Mouse (Mus musculus) colon, adult 2 months (tissue): ENCODE data around the gene Btbd35f13. TPM values are rescaled to one million over a fixed set of nuclear protein-coding genes. Genes with fewer than 3 reads are reported as not detected.

Experiments used
- polyA plus RNA-seq: library from polyadenylated mRNA; depleted of rRNA; stranded (reverse); fragments of >200 nt; gene quantifications from 2 replicates; pipeline ENCODE4 v1.2.3, GENCODE M21; 2012; rRNA removed

Gene Btbd35f13
- polyA plus RNA-seq, result not detected in 2 replicates

DNA sequence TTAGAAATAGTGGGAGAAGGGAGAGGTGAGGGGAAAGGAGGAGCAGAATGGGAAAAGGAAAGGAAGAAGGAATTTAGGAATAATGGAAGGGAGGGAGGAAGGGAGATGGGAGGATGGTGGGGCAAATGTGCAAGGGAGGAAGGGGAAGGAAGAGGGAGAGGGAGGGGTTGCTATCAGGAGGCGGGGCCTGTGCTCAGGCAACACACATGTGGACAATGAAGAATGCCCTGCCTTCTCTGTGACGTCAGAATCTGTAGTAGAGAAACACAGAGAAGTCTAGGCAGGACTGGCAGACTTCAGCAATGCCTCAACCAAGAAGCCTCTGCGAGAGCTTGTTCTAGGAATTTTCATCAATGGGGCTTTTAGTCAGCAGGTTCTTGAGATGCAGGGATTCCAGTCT lies at the start of gene Btbd35f13:
Gene Btbd35f13, plus strand, starts transcription at position 301 of the 400 bp plus-strand sequence.

GRCm38 (mm10) chrX:33702249-33702648 lies 45.3 kb downstream of the Btbd35f13 start, which contains the start of gene Btbd35f14:
Btbd35f14 (minus strand) TSS chrX:33702349.

Other genes with a start within 250 kb of the Btbd35f13 start
- gene Btbd35f15, start 79.9 kb upstream of the Btbd35f13 start, polyA plus RNA-seq, result not detected in 2 replicates
- gene Btbd35f14, start 45.2 kb downstream of the Btbd35f13 start, polyA plus RNA-seq, result not detected in 2 replicates